Mouse (Mus musculus) heart, adult 18-20 months (tissue): ENCODE measurements around the gene Fbxl4. TPM values are rescaled to one million over a fixed set of nuclear protein-coding genes. Genes with fewer than 3 reads are reported as not detected.

ENCODE experiments used
- DNase-seq, 2 experiments: peaks; one replicate each; pipeline ENCODE4 v3.0.0; 2021 to 2022; ENCODE audit warnings: mixed read lengths in 1 of 2
- total RNA-seq, 2 experiments: library from RNA; stranded (reverse); gene quantifications; 2 replicates each; pipeline ENCODE4 v1.2.3; 2021

Gene Fbxl4
- total RNA-seq, 2 experiments from 2014 or later: 9.8 to 10.9 TPM

- peak in 1 of 2 experiments; percentile 36 for DNase-seq
Observed at GRCm38 (mm10) chr4:22476967-22477710, 119.8 kb downstream of the Fbxl4 start.

GRCm38 (mm10) chr4:22477711-22478230 lies 120.4 kb downstream of the Fbxl4 start:
- DNase-seq: peak in 1 of 2 experiments; percentile 23

- no peak for DNase-seq
Observed at GRCm38 (mm10) chr4:22478488-22479367, 121.4 kb downstream of the Fbxl4 start.

- DNase-seq: no peak
Observed at GRCm38 (mm10) chr4:22479368-22480090, 122.2 kb downstream of the Fbxl4 start.

GRCm38 (mm10) chr4:22480091-22480857 lies 122.9 kb downstream of the Fbxl4 start:
- DNase-seq: no peak

- no peak for DNase-seq
Observed at GRCm38 (mm10) chr4:22480858-22481205, 123.5 kb downstream of the Fbxl4 start.

GRCm38 (mm10) chr4:22482118-22482517 lies 124.8 kb downstream of the Fbxl4 start:
- DNase-seq: no peak

- DNase-seq: no peak
Observed at GRCm38 (mm10) chr4:22482756-22483280, 125.5 kb downstream of the Fbxl4 start.

GRCm38 (mm10) chr4:22483548-22483947 lies 126.2 kb downstream of the Fbxl4 start:
- no peak for DNase-seq

Other genes starting within 250 kb of the Fbxl4 start
- gene Pou3f2, start 130.8 kb downstream of the Fbxl4 start, total RNA-seq: not detected